Mouse (Mus musculus) lung, adult 2 months (tissue): ENCODE results near the gene 1700003F12Rik.

ENCODE experiments used
- CTCF ChIP-seq: fragments of 200-500 bp; IDR thresholded peaks from 2 replicates; pipeline ENCODE4 v1.5.1; 2011; ENCODE audit warnings: mild to moderate bottlenecking, low read length, control low read depth; ENCODE audit not compliant: insufficient read depth
- POLR2A ChIP-seq: fragments of 200-500 bp; IDR thresholded peaks from 2 replicates; pipeline ENCODE4 v1.6.1; 2011; ENCODE audit warnings: low read depth, mild to moderate bottlenecking, control low read depth, low read length, borderline replicate concordance; ENCODE audit errors: extremely low read depth

DNA sequence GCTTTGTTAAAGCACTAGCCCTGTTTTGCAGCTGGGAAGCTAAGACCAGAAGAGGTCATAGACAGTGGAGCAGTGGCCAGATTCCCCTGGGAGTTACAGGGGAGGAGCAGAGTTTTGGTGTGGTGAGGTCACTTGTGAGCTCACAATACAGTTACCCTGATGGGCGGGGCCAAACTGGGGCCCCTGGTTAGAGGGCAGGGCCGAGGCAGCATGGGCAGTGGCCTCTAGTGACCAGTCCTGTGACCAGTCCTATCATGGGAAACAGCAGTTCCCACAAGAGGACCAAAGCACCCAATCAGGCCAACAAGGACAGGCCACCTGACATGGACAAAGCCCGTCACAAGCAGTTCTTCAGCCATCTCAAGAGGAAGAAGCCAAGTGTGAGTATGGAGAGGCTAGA lies 1.8 kb downstream of the 1700003F12Rik start:
- TF ChIP-seq CTCF = no peak
- TF ChIP-seq POLR2A = no peak
